Mouse (Mus musculus): Measurements from ENCODE around the gene Sfswap.

- TF ChIP-seq CTCF (IDR thresholded peaks at IDR 0.05; ENCODE audit: extremely low read depth, insufficient read depth, low read length) (no peak), POLR2A (IDR thresholded peaks at IDR 0.05; ENCODE audit: extremely low read depth, insufficient read depth, low read length) (no peak)
Observed at GRCm38 (mm10) chr5:129559283-129559682, 58.3 kb downstream of the Sfswap start.

Data from cortical plate, adult 2 months (tissue).